In the genomic region with DNA sequence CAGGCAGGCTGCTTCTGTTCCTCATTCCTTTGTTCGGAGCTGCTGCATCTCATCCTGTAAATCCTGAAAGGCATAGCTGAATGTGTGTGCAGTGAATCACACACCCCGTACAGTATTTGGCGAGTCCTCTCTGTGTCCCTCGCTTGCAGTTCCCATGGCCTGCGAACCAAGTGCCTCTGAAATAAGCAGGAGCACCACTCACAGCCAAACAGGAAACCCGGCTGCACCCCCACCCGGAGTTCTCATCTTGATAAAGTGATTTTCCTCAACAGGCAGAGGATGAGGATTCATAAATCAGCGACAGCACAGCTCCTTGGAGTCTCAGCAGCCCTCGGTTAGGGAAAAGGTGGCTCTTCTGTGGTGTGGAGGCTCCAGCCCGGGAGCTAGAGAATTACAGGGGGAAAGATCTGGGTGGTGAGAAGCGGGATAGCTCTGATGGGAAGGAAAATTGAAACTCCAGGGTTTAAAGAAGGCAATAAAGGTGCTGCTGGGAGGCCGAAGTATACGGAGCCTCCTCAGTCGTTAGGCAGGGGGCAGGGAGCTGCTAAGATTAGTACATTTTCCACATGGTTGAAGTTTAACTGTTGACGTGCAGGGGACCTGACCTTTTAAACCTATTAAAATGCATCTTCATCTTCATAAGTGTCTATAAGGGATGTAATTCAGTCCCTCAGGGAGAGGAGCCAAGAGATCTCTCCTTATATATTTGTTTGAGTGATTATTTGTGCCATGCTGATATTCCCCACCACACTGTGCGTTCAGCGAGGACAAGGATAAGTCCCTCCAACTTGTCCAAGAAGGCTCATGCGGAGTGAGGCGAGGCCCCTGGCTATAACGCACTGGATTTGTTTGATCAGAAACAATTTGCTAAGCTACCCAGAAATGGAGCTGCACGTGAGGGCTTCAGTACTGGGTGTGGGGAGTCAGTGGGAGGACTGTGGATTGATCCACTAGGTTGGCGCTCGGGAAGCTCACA, we compare ENCODE assay signal across 12 mouse cellular contexts. TPM values are rescaled to one million over a fixed set of nuclear protein-coding genes. Genes with fewer than 3 reads are reported as not detected.
A peak's percentile ranks its signal among the peaks of the same experiment; 100 is the strongest.
DNase-seq lines count a peak whose midpoint lies in the region; ATAC-seq lines count a peak whose summit lies in the region.
"Had no signal": no experiment of that assay in that cellular context is flagged by ENCODE, and none has a peak within 500 bp of the region (broad histone marks: within the 10 kb centered on the region; RNA-seq: fewer than 3 reads in every experiment).

No protein-coding gene starts in this region.

- no peaks in the 10 kb centered on the region for H3K36me3 ChIP-seq in heart, embryonic 12.5 days
- no peaks in the 10 kb centered on the region for H3K36me3 ChIP-seq in embryonic facial prominence, embryonic 10.5 days (replicated peaks)
- no peaks in the 10 kb centered on the region for H3K36me3 ChIP-seq in kidney, embryonic 16.5 days (ENCODE audit: insufficient read depth, low read length)
- H3K36me3 ChIP-seq: G1E had no signal

- peak overlapping the region; percentile 38; the same call in 1 of the 2 replicates for H3K4me2 ChIP-seq in heart, embryonic 12.5 days
- peak overlapping the region; percentile 41 for H3K4me2 ChIP-seq in kidney, embryonic 16.5 days (replicated peaks; ENCODE audit: low read depth, low read length)

- H3K27me3 ChIP-seq in heart, embryonic 12.5 days (replicated peaks), result no peaks in the 10 kb centered on the region
- 0 out of 2 replicates have a peak, but pooled peaks cover 14% of the 10 kb centered on the region for H3K27me3 ChIP-seq in embryonic facial prominence, embryonic 10.5 days (replicated peaks; ENCODE audit: low read depth, poor library complexity, severe bottlenecking)
- H3K27me3 ChIP-seq in kidney, embryonic 16.5 days (ENCODE audit: insufficient read depth, low read length), result no peaks in the 10 kb centered on the region

- H3K4me3 ChIP-seq in heart, embryonic 12.5 days, result no peak overlapping the region
- H3K4me3 ChIP-seq in embryonic facial prominence, embryonic 10.5 days, result no peak overlapping the region
- 0 out of 2 replicates have a peak overlapping the region, but pooled peaks have one; percentile 0 for H3K4me3 ChIP-seq in kidney, embryonic 16.5 days (ENCODE audit: low read length)

- no peak for DNase-seq in heart, adult 18-20 months
- no peak for DNase-seq in embryonic facial prominence, embryonic 10.5 days (ENCODE audit: low spot score)
- peak; percentile 64 for DNase-seq in mesoderm, embryonic 11.5 days (ENCODE audit: low read depth, low spot score)
- DNase-seq in spleen, postnatal 14 days (ENCODE audit: low spot score in 2 of 2), result no peak
- DNase-seq in spleen, adult 12 weeks (ENCODE audit: low spot score), result no peak
- DNase-seq: cerebellum, adult 11-12 months; thymus, postnatal 4 days had no signal

- ATAC-seq in heart, embryonic 12.5 days (ENCODE audit: insufficient number of reproducible peaks, low FRiP score), result no peak
- ATAC-seq in kidney, embryonic 16.5 days (ENCODE audit: low FRiP score, low TSS enrichment), result peak; percentile 74
- no peak for ATAC-seq in CD4-positive, CD25-positive, alpha-beta regulatory T cell, adult 4 months

- no peaks in the 10 kb centered on the region for H3K9me3 ChIP-seq in heart, embryonic 12.5 days (replicated peaks)
- no peaks in the 10 kb centered on the region for H3K9me3 ChIP-seq in embryonic facial prominence, embryonic 10.5 days
- no peaks in the 10 kb centered on the region for H3K9me3 ChIP-seq in kidney, embryonic 16.5 days (ENCODE audit: low read length)
- H3K9me3 ChIP-seq: G1E had no signal

- peaks cover 13% of the 10 kb centered on the region for H3K4me1 ChIP-seq in heart, embryonic 12.5 days (replicated peaks)
- peaks cover 32% of the 10 kb centered on the region for H3K4me1 ChIP-seq in embryonic facial prominence, embryonic 10.5 days
- H3K4me1 ChIP-seq in kidney, embryonic 16.5 days (ENCODE audit: insufficient read depth, low read length), result peaks cover 32% of the 10 kb centered on the region

- no peak overlapping the region for H3K27ac ChIP-seq in heart, embryonic 12.5 days (ENCODE audit: poor library complexity, severe bottlenecking)
- 0 out of 2 replicates have a peak overlapping the region, but pooled peaks have one; percentile 7 for H3K27ac ChIP-seq in embryonic facial prominence, embryonic 10.5 days (replicated peaks)
- peak overlapping the region; percentile 77 for H3K27ac ChIP-seq in kidney, embryonic 16.5 days (ENCODE audit: low read length)

- 55% methylated on average over 23 of the region's 23 CpGs for WGBS in heart, embryonic 12.5 days
- 71% methylated on average over 23 of the region's 23 CpGs for WGBS in embryonic facial prominence, embryonic 10.5 days
- WGBS in kidney, embryonic 16.5 days, result 32% methylated on average over 23 of the region's 23 CpGs

- H3K9ac ChIP-seq in heart, embryonic 12.5 days, result no peak overlapping the region
- peak overlapping the region; percentile 37; the same call in 1 of the 2 replicates for H3K9ac ChIP-seq in kidney, embryonic 16.5 days (replicated peaks; ENCODE audit: low read length)

RNA-seq across cellular contexts. Expression of a gene that starts 22.7 kb away (rescaled TPM):
- 2.7 and 3.2 TPM in 2 replicates for polyA plus RNA-seq in heart, embryonic 12.5 days (2016; fragmentation: Nextera tagmentation; extraction: Ambion mirVana)
- total RNA-seq in heart, adult 18-20 months (2021), result 1 to 10 TPM; 3.2 to 3.8 TPM
- polyA plus RNA-seq in embryonic facial prominence, embryonic 10.5 days (2016; fragmentation: Nextera tagmentation; extraction: Ambion mirVana), result 9.5 and 16.5 TPM in 2 replicates
- polyA plus RNA-seq in kidney, embryonic 16.5 days (2015; fragmentation: Nextera tagmentation; extraction: Ambion mirVana), result 6.4 and 7.3 TPM in 2 replicates
- not detected for polyA plus RNA-seq in CD4-positive, CD25-positive, alpha-beta regulatory T cell, adult 4 months (2017; shearing (Covaris generic))
- total RNA-seq: hematopoietic stem cell, adult 5-6 weeks had no signal
- polyA plus RNA-seq: G1E had no signal

RNA-seq across cellular contexts. Expression of a gene that starts 27.6 kb away (rescaled TPM):
- 31.6 and 32.9 TPM in 2 replicates for polyA plus RNA-seq in heart, embryonic 12.5 days (2016; fragmentation: Nextera tagmentation; extraction: Ambion mirVana)
- total RNA-seq in heart, adult 18-20 months (2021), result 1 to 10 TPM; 4.6 to 4.9 TPM
- polyA plus RNA-seq in embryonic facial prominence, embryonic 10.5 days (2016; fragmentation: Nextera tagmentation; extraction: Ambion mirVana), result 23.3 and 23.5 TPM in 2 replicates
- polyA plus RNA-seq in kidney, embryonic 16.5 days (2015; fragmentation: Nextera tagmentation; extraction: Ambion mirVana), result 52.5 and 62.0 TPM in 2 replicates
- not detected for polyA plus RNA-seq in CD4-positive, CD25-positive, alpha-beta regulatory T cell, adult 4 months (2017; shearing (Covaris generic))
- total RNA-seq: G1E had no signal
- polyA plus RNA-seq: G1E had no signal

Comparison
In these comparisons a context has a peak if more than half of its experiments do, and no peak if none do; other contexts are left out.
1. RNA of a gene that starts 27.6 kb away (polyA plus RNA-seq): 52.5 to 62.0 TPM in kidney, embryonic 16.5 days, 31.6 to 32.9 TPM in heart, embryonic 12.5 days and 23.3 to 23.5 TPM in embryonic facial prominence, embryonic 10.5 days; not detected in CD4-positive, CD25-positive, alpha-beta regulatory T cell, adult 4 months; every median in the first group is over 10 times any median in the second.